Mouse (Mus musculus) liver, embryonic 11.5 days (tissue): ENCODE measurements at regions not wholly inside any gene's neighbourhood (a gene's known extent, or its start where the extent isn't known, plus 50 kb on each side); places are given as distances from the start of the nearest gene placed in this dataset.
"Not testable (repeated sequence)": the region's sequence is repeated elsewhere in the genome, so short reads cannot be mapped to it uniquely, and the experiment has no call there.

ENCODE experiments used
- ATAC-seq: fragments of 200-750 bp; cut with Nextera tagmentation; replicated peaks from 2 replicates; pipeline ENCODE4 v1.8.0; 2017; ENCODE audit warnings: moderate number of reproducible peaks, mild to moderate bottlenecking, moderate TSS enrichment, moderate library complexity; ENCODE audit not compliant: low FRiP score
- DNase-seq: peaks from one replicate; pipeline ENCODE4 v3.0.0-alpha.2; 2017; ENCODE audit warnings: low spot score
- H3K27ac ChIP-seq: fragments of 300-500 bp; sonication (generic); 2 replicates; pipeline ENCODE4 v1.5.1; 2014; ENCODE audit warnings: mild to moderate bottlenecking, low read depth, low read length, control low read depth
- H3K27me3 ChIP-seq: fragments of 300-500 bp; sonication (generic); replicated peaks from 2 replicates; pipeline ENCODE4 v1.6.1; 2014; ENCODE audit warnings: low read length, mixed read lengths; ENCODE audit not compliant: control insufficient read depth, insufficient read depth
- H3K36me3 ChIP-seq: fragments of 300-500 bp; sonication (generic); 2 replicates; pipeline ENCODE4 v1.6.1; 2014; ENCODE audit warnings: mild to moderate bottlenecking, low read length, moderate library complexity, mixed read lengths; ENCODE audit not compliant: control insufficient read depth, insufficient read depth
- H3K4me1 ChIP-seq: fragments of 300-500 bp; sonication (generic); replicated peaks from 2 replicates; pipeline ENCODE4 v1.6.1; 2014; ENCODE audit warnings: low read length, mixed read lengths; ENCODE audit not compliant: control insufficient read depth, insufficient read depth
- H3K4me2 ChIP-seq: fragments of 300-500 bp; sonication (generic); 2 replicates; pipeline ENCODE4 v1.6.1; 2014; ENCODE audit warnings: mild to moderate bottlenecking, control low read depth, moderate library complexity
- H3K4me3 ChIP-seq: fragments of 300-500 bp; sonication (generic); 2 replicates; pipeline ENCODE4 v1.5.1; 2014; ENCODE audit warnings: low read depth, low read length, control low read depth
- H3K9ac ChIP-seq: fragments of 300-500 bp; sonication (generic); 2 replicates; pipeline ENCODE4 v1.6.1; 2014; ENCODE audit warnings: low read depth, low read length, control low read depth
- H3K9me3 ChIP-seq: fragments of 300-500 bp; sonication (generic); 2 replicates; pipeline ENCODE4 v1.6.1; 2016; ENCODE audit warnings: low read length, inconsistent platforms, mixed read lengths; ENCODE audit not compliant: control insufficient read depth
- WGBS: fragments of 180-500 bp; shearing (Covaris S2); extraction: QIAGEN DNeasy Blood & Tissue Kit; methylation state at CpG from one replicate; pipeline ENCODE4 v1.1.7; 2014; 5-methylcytosine and 5-hydroxymethylcytosine counted together

- no peak overlapping the region for H3K27ac ChIP-seq
- no peak overlapping the region for H3K9ac ChIP-seq
- H3K36me3 ChIP-seq: no peaks in the 10 kb centered on the region
- no peaks in the 10 kb centered on the region for H3K27me3 ChIP-seq
- no peaks in the 10 kb centered on the region for H3K9me3 ChIP-seq
- H3K4me1 ChIP-seq: no peaks in the 10 kb centered on the region
- no peak overlapping the region for H3K4me2 ChIP-seq
- no peak for DNase-seq
- H3K4me3 ChIP-seq: no peak overlapping the region
- 87% methylated on average over 9 of the region's 9 CpGs for WGBS
- no peak for ATAC-seq
Observed at GRCm38 (mm10) chr7:60293556-60293955, 153.5 kb upstream of the Snrpn start.

- ATAC-seq (peak; percentile 98), DNase-seq (peak; percentile 55)
- Histone ChIP-seq H3K4me2 (peak overlapping the region; percentile 31), H3K4me3 (peak overlapping the region; percentile 43)
- WGBS: 8% methylated on average over 22 of the region's 22 CpGs
- H3K9me3 ChIP-seq, H3K36me3 ChIP-seq, H3K9ac ChIP-seq, H3K27me3 ChIP-seq, H3K4me1 ChIP-seq, H3K27ac ChIP-seq: not testable (repeated sequence)
Observed at GRCm38 (mm10) chr7:60244187-60244866, 104.3 kb upstream of the Snrpn start.

GRCm38 (mm10) chr7:60243746-60244145, 103.7 kb upstream of the Snrpn start:
- ATAC-seq: peak; percentile 78
- 15% methylated on average over 11 of the region's 11 CpGs for WGBS

GRCm38 (mm10) chr7:60238595-60239195, 98.7 kb upstream of the Snrpn start:
- not testable (repeated sequence) for H3K4me1 ChIP-seq
- 5% methylated on average over 4 of the region's 4 CpGs for WGBS

More at GRCm38 (mm10) chr7:60243746-60244145, 103.7 kb upstream of the Snrpn start:
- not testable (repeated sequence) for H3K27me3 ChIP-seq, H3K36me3 ChIP-seq, H3K27ac ChIP-seq, H3K9ac ChIP-seq, DNase-seq, H3K4me1 ChIP-seq, H3K9me3 ChIP-seq
- H3K4me2 ChIP-seq: peak overlapping the region; percentile 44
- H3K4me3 ChIP-seq: peak overlapping the region; percentile 43

GRCm38 (mm10) chr7:60216358-60217273, 76.6 kb upstream of the Snrpn start:
- H3K4me1 ChIP-seq, H3K27ac ChIP-seq, DNase-seq, H3K9ac ChIP-seq, H3K36me3 ChIP-seq, H3K4me2 ChIP-seq, H3K9me3 ChIP-seq, H3K27me3 ChIP-seq, ATAC-seq, H3K4me3 ChIP-seq: not testable (repeated sequence)
- WGBS: 62% methylated on average over 3 of the region's 3 CpGs

More at GRCm38 (mm10) chr7:60238595-60239195, 98.7 kb upstream of the Snrpn start:
- not testable (repeated sequence) for H3K4me2 ChIP-seq, H3K9me3 ChIP-seq, ATAC-seq, DNase-seq, H3K27me3 ChIP-seq, H3K27ac ChIP-seq, H3K4me3 ChIP-seq, H3K9ac ChIP-seq, H3K36me3 ChIP-seq
